Mouse (Mus musculus) layer of hippocampus, postnatal 36 days (tissue): ENCODE results near the gene Scube3. TPM values are rescaled to one million over a fixed set of nuclear protein-coding genes. Genes with fewer than 3 reads are reported as not detected.
A peak's percentile ranks its signal among the peaks of the same experiment; 100 is the strongest.
"Not testable (repeated sequence)": the region's sequence is repeated elsewhere in the genome, so short reads cannot be mapped to it uniquely, and the experiment has no call there.

ENCODE experiments used
- DNase-seq, 2 experiments: peaks; one replicate each; pipeline ENCODE4 v3.0.0; 2022
- total RNA-seq, 2 experiments: library from RNA; stranded (reverse); gene quantifications; 2 replicates each; pipeline ENCODE4 v1.2.3; 2021

The Scube3 gene
- total RNA-seq, 2 experiments from 2014 or later, result 0.96 to 1.0 TPM

GRCm38 (mm10) chr17:28222463-28222862 lies 80.5 kb downstream of the Scube3 start:
- DNase-seq, result not testable (repeated sequence)

GRCm38 (mm10) chr17:28223561-28224391 lies 81.8 kb downstream of the Scube3 start:
- DNase-seq, result peak; percentile 79 to 82

Other genes with a start within 250 kb of the Scube3 start
- 10 to 100 TPM; 39.9 to 40.4 TPM for gene Anks1, start 232.8 kb upstream of the Scube3 start, total RNA-seq
- gene Taf11, start 232.3 kb upstream of the Scube3 start, total RNA-seq, result 10 to 100 TPM; 34.6 to 37.4 TPM
- gene Tcp11, start 61.5 kb upstream of the Scube3 start, total RNA-seq, result 1 to 10 TPM; 1.0 to 1.5 TPM
- gene Zfp523, start 35.0 kb downstream of the Scube3 start, total RNA-seq, result 100 to 1,000 TPM; 101 to 112 TPM
- 1 to 10 TPM; 2.1 to 3.4 TPM for gene Def6, start 65.6 kb downstream of the Scube3 start, total RNA-seq
- gene Ppard, start 90.6 kb downstream of the Scube3 start, total RNA-seq, result 10 to 100 TPM; 22.8 to 30.3 TPM
- 10 to 100 TPM; 25.2 to 27.9 TPM for gene Fance, start 171.4 kb downstream of the Scube3 start, total RNA-seq
- gene Rpl10a, start 186.3 kb downstream of the Scube3 start, total RNA-seq, result 100 to 1,000 TPM; 342 TPM
- gene Tead3, start 208.7 kb downstream of the Scube3 start, total RNA-seq, result 1 to 10 TPM; 1.7 to 3.7 TPM
- not detected for gene Tulp1, start 223.1 kb downstream of the Scube3 start, total RNA-seq